ENCODE assay signal across 27 mouse cellular contexts in genomic region chr5:62664847-62665246, GRCm38 (mm10).
"Had no signal": no experiment of that assay in that cellular context is flagged by ENCODE, and none has a peak within 500 bp of the region (broad histone marks: within the 10 kb centered on the region; RNA-seq: fewer than 3 reads in every experiment).

No protein-coding gene starts in this region.

- ATAC-seq: forebrain, embryonic 13.5 days; forebrain, embryonic 14.5 days; forebrain, embryonic 15.5 days; forebrain, postnatal 0 days had no signal

- H3K4me3 ChIP-seq: embryonic facial prominence, embryonic 10.5 days; embryonic facial prominence, embryonic 12.5 days; embryonic facial prominence, embryonic 13.5 days; embryonic facial prominence, embryonic 15.5 days; erythroblast, embryonic 14.5 days; forebrain, embryonic 10.5 days; forebrain, embryonic 12.5 days; forebrain, embryonic 13.5 days; forebrain, embryonic 15.5 days; gastrocnemius, adult 2 months; heart, adult 2 months had no signal

- H3K36me3 ChIP-seq: embryonic facial prominence, embryonic 10.5 days; embryonic facial prominence, embryonic 12.5 days; embryonic facial prominence, embryonic 13.5 days; embryonic facial prominence, embryonic 15.5 days; forebrain, embryonic 10.5 days; forebrain, embryonic 12.5 days; forebrain, embryonic 15.5 days had no signal

- H3K9me3 ChIP-seq: embryonic facial prominence, embryonic 10.5 days; embryonic facial prominence, embryonic 12.5 days; embryonic facial prominence, embryonic 13.5 days; embryonic facial prominence, embryonic 15.5 days; forebrain, embryonic 10.5 days; forebrain, embryonic 12.5 days; forebrain, embryonic 13.5 days; forebrain, embryonic 15.5 days had no signal

- H3K27me3 ChIP-seq: embryonic facial prominence, embryonic 12.5 days; embryonic facial prominence, embryonic 13.5 days; embryonic facial prominence, embryonic 15.5 days; forebrain, embryonic 12.5 days; forebrain, embryonic 13.5 days; forebrain, embryonic 15.5 days had no signal

- H3K4me2 ChIP-seq: embryonic facial prominence, embryonic 12.5 days; embryonic facial prominence, embryonic 13.5 days; embryonic facial prominence, embryonic 15.5 days; forebrain, embryonic 12.5 days; forebrain, embryonic 13.5 days; forebrain, embryonic 15.5 days had no signal

- H3K27ac ChIP-seq: embryonic facial prominence, embryonic 10.5 days; embryonic facial prominence, embryonic 12.5 days; embryonic facial prominence, embryonic 13.5 days; embryonic facial prominence, embryonic 15.5 days; forebrain, embryonic 10.5 days; forebrain, embryonic 12.5 days; forebrain, embryonic 13.5 days; forebrain, embryonic 15.5 days; gastrocnemius, adult 2 months; heart, adult 2 months had no signal

- DNase-seq: cerebellum, adult 8-10 months; cerebellum, adult 9-10 months; cerebellum, adult 9-11 months; cerebellum, postnatal 10 days; cerebellum, postnatal 14 days; cerebellum, postnatal 25 days; cerebellum, postnatal 36 days; embryo, embryonic 11 days; forebrain, postnatal 0 days; gastrocnemius, adult 2 months; gastrocnemius, postnatal 10 days; gastrocnemius, postnatal 14 days; gastrocnemius, postnatal 25 days; gastrocnemius, postnatal 36 days; heart, adult 11 months; heart, adult 18-20 months; heart, adult 2 months had no signal

- H3K9ac ChIP-seq: embryonic facial prominence, embryonic 12.5 days; embryonic facial prominence, embryonic 13.5 days; embryonic facial prominence, embryonic 15.5 days; forebrain, embryonic 12.5 days; forebrain, embryonic 13.5 days; forebrain, embryonic 15.5 days; forebrain, postnatal 0 days had no signal

- H3K4me1 ChIP-seq: embryonic facial prominence, embryonic 10.5 days; embryonic facial prominence, embryonic 12.5 days; embryonic facial prominence, embryonic 13.5 days; embryonic facial prominence, embryonic 15.5 days; forebrain, embryonic 10.5 days; forebrain, embryonic 12.5 days; forebrain, embryonic 13.5 days; forebrain, embryonic 15.5 days had no signal
